Mouse (Mus musculus) small intestine, adult 2 months (tissue): Measurements from ENCODE around the gene Plcb2.

Experiments used
- CTCF ChIP-seq: fragments of 200-500 bp; IDR thresholded peaks from 2 replicates; pipeline ENCODE4 v1.5.1; 2012; ENCODE audit warnings: low read depth, mild to moderate bottlenecking, control low read depth, inconsistent platforms, low read length, moderate library complexity, mixed read lengths; ENCODE audit not compliant: insufficient replicate concordance, insufficient read length; ENCODE audit errors: extremely low read depth
- POLR2A ChIP-seq: fragments of 200-500 bp; IDR thresholded peaks from 2 replicates; pipeline ENCODE4 v1.6.1; 2012; ENCODE audit warnings: low read depth, mild to moderate bottlenecking, control low read depth, inconsistent platforms, low read length, moderate library complexity

DNA sequence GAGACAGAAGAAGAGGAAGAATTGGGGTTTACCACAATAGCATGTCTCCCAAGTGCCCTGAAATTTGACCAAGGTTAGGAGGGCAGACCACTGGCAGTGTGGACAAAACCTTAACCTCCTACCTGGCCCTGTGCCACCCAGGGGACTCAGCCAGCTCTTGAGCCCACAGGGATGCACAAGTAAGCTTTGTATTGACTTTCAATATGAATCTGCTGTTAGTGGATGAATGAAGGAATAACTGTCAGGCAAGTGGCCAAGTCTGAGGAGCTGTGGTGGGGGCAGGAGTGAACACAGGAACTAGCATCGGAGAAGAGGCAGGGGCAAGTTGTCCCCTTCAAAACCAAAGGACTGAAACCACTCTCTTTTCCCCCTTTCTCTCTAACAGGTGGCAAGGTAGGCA lies 47.2 kb upstream of the Plcb2 start:
- TF ChIP-seq CTCF (no peak), POLR2A (no peak)
